Mouse (Mus musculus) heart, adult 8-10 months (tissue): ENCODE measurements around the gene Krtap5-1. TPM values are rescaled to one million over a fixed set of nuclear protein-coding genes. Genes with fewer than 3 reads are reported as not detected.
"Not testable (repeated sequence)": the region's sequence is repeated elsewhere in the genome, so short reads cannot be mapped to it uniquely, and the experiment has no call there.

Source experiments
- DNase-seq: peaks from one replicate; pipeline ENCODE4 v3.0.0; 2022; ENCODE audit warnings: low spot score
- total RNA-seq, 4 experiments: library from RNA; stranded (reverse); gene quantifications; 2 replicates each; pipeline ENCODE4 v1.2.4; 2022

Krtap5-1 gene
- total RNA-seq, 4 experiments from 2014 or later = not detected

DNA sequence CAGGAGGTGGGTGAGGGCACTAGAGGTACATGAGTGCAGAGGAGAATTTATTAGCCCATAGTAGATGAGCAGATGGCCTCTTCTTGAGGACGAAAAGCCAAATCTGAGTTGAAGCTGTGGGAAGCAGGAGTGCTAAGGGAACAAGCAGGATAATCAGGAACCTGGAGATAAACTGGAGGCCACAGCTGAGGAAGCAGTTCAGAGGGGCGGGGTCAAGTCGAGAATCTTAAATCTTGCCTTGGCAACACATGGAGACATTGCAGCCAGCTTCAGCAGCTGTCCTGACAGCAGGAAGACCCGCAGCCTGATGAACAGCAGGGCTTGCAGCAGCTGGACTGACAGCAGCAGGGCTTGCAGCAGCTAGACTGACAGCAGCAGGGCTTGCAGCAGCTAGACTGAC is 810 bp downstream of the Krtap5-1 start:
- not testable (repeated sequence) for DNase-seq

DNA sequence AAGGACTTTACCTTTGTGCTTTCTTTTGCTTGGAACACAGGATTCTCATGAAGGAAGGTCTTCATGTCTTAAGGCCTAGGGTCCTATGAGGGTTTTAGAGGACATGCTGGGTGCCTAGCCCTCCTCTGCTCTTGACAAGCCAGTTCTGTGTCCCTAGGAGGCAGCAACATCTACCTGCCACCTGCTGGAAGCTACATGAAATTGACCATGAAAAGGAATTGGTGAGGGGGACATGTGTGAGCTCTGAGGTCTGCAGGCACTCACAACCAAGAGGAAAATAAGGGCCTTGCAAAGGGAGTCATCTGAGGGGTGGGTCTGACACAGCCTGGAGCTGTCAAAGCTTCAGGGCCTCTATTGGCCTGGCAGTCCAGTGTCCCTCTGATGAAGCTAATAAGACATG is 1.5 kb downstream of the Krtap5-1 start:
- no peak for DNase-seq

DNA sequence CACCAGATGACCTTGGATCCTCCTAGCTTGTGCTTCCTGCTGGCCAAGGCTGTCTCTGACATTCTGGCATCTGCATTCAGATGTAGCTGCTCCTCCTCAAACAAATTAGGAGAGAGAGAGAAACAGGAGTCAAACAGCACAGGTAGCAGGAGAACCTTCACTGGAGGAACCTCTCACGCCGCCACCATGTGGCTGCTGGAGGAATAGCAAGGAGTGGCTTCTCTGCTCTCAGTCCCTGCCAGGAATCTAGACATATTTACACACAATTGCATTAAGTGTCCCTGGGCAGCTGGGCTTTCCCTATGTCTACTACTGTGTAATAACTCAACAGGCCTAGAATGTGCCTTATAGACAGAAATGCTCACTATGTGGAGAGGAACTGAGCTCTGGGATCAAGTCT is 3.1 kb downstream of the Krtap5-1 start:
- DNase-seq = not testable (repeated sequence)

DNA sequence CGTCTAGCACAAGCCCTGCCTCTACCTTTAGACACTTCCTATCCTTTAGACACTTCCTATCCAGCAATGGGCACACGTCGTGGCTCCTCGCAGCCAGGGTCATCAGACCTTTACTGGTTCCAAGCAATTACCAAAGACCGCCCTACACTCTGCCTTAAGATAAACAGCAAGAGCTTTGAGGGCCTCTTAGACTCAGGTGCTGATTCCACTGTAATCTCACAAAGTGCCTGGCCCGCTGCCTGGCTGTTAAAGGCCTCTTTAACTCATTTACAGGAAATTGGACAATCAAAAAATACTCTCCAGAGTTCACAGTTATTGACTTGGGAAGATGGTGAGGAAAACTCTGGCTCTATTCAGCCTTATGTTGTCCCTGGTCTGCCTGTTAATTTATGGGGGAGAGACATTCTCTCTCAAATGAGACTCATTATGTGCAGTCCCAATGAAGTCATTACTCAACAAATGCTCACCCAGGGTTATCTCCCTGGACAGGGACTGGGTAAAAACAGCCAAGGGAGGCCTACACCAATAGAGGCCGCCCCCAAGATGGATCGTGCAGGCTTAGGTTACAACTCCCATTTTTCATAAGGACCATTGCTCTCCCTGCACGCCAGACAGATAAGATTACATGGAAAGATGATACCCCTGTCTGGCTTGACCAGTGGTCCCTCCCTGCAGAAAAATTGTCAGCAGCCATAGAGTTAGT is 10.9 kb downstream of the Krtap5-1 start:
- not testable (repeated sequence) for DNase-seq

DNA sequence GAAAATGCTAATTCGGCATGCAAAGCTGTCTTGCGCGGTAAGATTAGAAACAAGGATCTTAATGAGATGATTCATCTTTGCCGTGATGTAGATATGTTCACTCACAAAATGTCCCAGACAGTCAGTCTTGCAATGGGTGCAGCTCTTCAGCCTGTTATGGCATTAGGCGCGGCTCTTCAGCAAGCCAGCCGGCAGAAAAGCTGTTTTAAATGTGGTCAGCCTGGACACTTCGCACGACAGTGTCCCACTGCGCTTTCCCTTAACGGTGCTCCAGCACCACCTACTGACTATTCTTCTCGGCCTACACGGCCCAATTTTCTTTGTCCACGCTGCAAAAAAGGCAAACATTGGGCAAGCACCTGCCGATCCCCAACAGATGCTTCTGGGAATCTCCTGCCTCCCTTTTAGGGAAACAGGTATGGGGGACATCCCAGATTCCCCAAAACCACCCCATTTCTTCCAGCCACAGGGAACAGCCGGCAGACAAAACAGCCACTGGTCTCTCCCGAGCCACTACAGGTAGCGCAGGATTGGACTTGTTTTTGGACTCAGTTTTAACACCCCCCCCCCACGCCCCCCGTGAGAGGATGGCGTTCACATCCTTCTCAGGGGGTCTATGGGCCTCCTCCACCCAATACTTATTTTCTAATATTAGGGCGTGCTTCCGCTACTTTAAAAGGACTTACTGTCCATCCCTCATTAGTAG is 11.6 kb downstream of the Krtap5-1 start:
- no peak for DNase-seq

DNA sequence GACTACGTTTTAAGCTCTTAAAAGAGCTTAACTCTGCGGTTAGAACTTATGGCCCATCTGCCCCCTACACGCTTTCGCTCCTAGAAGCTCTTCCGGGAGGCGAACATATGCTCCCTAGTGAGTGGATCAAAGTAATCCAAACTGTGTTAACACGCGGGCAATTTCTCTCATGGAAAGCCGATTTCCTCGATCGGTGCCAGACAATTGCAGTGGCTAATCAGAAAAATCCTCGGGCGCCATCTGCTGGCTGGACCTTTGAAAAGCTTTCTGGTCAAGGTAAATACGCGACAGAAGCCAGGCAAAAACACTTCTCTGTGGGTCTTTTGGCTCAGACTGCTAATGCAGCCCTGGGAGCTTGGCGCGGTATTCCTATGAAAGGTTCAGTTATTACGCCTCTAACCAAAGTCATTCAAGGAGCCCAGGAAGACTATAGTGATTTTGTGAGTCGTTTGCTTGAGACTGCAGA is 12.3 kb downstream of the Krtap5-1 start:
- DNase-seq = peak; percentile 91

DNA sequence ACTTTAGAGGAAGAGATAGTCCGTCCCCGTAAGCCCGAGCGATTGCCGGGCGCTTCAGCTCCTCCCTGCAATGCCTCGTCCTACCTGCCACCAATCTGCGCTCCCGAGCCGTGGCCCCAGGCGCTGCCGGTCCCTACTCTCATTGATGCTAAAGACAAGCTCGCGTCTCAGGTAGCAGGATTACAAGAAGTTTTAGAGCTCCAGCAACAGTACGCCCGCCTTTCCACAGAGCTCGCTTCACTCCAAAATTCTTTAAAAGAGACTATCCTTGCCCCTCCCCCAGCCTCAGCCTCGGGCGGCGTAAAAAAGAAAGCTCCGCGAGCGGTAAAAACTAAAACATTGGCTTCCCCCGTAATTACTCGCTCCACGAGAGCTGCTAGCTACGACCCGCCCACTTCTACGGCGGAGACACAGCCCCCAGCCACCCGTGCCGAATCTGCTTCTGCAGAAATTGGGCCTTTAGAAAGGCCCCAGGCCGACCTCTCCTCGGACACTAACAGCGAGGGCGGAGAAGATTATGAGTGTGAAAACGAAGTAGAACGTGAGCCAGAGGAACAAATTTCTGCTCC is 12.8 kb downstream of the Krtap5-1 start:
- DNase-seq = peak; percentile 55

DNA sequence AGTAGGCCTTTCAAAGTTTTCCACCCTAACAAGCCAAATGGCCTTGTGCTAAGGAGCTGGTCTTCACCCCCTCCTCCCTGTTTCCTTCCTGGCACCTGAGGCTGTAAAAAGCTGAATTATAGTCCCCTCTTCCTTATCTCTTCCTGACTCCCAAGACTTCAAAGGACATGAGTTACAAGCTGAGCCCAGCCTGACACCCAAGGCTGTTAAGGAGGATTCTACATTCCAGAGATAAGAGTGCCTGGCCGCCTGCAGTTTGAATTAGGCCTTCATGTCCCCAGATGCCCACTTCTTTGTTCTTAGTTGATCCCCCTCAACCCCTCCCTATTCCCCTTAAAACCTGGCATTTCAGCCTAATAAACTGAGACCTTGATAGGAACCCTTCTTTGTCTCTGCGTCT is 14.1 kb downstream of the Krtap5-1 start:
- not testable (repeated sequence) for DNase-seq

DNA sequence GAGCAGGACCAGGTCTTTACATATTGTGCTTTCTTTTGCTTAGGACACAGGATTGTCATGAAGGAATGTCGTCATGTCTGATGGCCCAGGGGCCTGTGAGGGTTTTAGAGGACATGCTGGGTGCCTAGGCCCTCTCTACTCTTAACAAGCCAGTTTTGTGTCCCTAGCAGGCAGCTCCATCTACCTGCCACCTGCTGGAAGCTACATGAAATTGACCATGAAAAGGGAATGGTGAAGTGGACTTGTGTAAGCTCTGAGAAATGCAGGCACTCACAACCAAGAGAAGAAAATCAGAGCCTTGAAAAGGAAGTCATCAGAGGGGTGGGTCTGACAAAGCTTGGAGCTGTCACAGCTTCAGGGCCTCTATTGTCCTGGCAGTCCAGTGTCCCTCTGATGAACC is 17.6 kb downstream of the Krtap5-1 start:
- DNase-seq = not testable (repeated sequence)

DNA sequence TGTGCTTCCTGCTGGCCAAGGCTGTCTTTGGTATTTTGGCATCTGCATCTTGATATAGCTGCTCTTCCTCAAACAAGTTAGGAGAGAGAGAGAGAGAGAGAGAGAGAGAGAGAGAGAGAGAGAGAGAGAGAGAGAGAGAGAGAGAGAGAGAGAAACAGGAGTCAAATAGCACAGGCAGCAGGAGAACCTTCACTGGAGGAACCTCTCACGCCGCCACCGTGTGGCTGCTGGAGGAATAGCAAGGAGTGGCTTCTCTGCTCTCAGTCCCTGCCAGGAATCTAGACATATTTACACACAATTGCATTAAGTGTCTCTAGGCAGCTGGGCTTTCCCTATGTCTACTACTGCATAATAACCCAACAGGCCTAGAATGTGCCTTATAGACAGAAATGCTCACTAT is 18.7 kb downstream of the Krtap5-1 start:
- not testable (repeated sequence) for DNase-seq

DNA sequence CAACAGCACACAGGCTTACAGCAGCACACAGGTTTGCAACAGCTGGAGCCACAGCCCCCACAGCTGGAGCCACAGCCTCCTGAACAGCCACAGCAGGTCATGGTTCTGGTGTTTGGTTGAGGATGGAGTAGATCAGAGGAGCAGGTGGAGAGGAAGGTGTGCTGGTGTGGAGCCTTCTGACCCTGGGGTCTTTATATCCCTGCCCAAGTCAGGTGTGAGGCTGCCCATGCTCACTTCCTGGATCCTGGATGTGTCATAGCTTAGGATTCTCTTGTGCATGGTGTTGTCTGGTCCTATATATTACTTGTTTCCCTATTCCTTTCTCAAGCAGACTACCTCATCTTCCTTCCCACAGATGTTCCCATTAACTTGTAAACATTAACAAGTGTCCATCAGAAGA is 22.7 kb downstream of the Krtap5-1 start, which contains the start of gene Gm4559:
Gene Gm4559 (minus strand): TSS at position 101 of the 400 bp plus-strand sequence.
- DNase-seq = not testable (repeated sequence)

DNA sequence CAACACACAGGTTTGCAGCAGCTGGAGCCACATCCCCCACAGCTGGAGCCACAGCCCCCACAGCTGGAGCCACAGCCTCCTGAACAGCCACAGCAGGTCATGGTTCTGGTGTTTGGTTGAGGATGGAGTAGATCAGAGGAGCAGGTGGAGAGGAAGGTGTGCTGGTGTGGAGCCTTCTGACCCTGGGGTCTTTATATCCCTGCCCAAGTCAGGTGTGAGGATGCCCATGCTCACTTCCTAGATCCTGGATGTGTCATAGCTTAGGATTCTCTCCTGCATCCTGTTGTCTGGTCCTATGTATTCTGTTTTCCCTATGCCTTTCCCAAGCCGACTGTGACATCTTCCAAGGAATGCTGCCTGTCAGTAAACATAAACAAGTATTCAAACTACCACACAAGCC is 38.7 kb downstream of the Krtap5-1 start, which contains the start of gene Gm2431:
Gene Gm2431 (minus strand): TSS at position 101 of the 400 bp plus-strand sequence.
- DNase-seq = not testable (repeated sequence)

DNA sequence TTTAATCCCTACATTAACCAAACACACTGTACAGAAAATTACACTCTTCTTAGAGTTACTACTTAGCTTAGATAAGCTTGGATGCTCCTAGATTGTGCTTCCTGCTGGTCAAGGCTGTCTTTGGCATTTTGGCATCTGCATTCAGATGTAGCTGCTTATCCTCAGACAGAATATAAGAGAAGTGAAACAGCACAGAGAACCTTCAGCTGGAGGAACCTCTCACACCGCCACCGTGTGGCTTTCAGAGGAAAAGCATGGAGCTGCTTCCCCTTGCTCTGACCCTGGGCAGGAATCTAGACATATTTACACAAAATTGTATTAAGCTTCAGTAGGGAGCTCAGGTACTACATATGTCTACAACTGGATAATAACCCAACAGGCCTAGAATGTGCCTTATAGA is 41.4 kb downstream of the Krtap5-1 start:
- no peak for DNase-seq

DNA sequence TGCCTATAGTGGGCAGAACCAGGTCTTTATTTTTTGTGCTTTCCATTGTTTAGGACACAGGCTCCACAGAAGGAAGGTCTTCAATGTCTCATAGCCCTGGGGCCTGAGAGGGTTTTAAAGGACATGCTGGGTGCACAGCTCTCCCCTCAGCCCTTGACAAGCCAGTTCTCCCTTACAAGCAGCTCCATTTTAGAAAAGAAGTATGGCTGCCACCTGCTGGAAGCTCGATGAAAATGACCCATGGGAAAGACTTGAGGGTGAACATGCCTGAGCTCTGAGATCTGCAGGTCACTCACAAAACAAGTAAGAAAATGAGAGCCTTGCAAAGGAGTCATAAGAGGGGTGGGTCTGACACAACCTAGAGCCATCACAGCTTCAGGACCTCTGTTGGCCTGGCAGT is 47.1 kb downstream of the Krtap5-1 start:
- DNase-seq = peak; percentile 22

Other genes with a start within 250 kb of the Krtap5-1 start
- gene Mob2, start 236.1 kb downstream of the Krtap5-1 start, total RNA-seq = 10 to 100 TPM; 45.2 to 53.5 (median 46.9) TPM
- 10 to 100 TPM; 26.3 to 48.9 (median 37.9) TPM for gene Dusp8, start 201.3 kb downstream of the Krtap5-1 start, total RNA-seq
- gene Gm45618, start 176.4 kb downstream of the Krtap5-1 start, total RNA-seq = not detected
- not detected for gene Gm39115, start 161.1 kb downstream of the Krtap5-1 start, total RNA-seq
- not detected for gene Gm45337, start 152.5 kb downstream of the Krtap5-1 start, total RNA-seq
- not detected for gene Gm29735, start 140.0 kb downstream of the Krtap5-1 start, total RNA-seq
- not detected for gene Gm4553, start 131.4 kb downstream of the Krtap5-1 start, total RNA-seq
- not detected for gene Krtap5-2, start 121.1 kb downstream of the Krtap5-1 start, total RNA-seq
- not detected for gene Gm10153, start 106.7 kb downstream of the Krtap5-1 start, total RNA-seq
- not detected for gene Krtap5-3, start 95.8 kb downstream of the Krtap5-1 start, total RNA-seq
- not detected for gene Gm7579, start 85.3 kb downstream of the Krtap5-1 start, total RNA-seq
- gene Krtap5-5, start 67.1 kb downstream of the Krtap5-1 start, total RNA-seq = under 1 TPM in 1 of 4 experiments, not detected in 3; 0.22 TPM
- not detected for gene Gm40460, start 56.0 kb downstream of the Krtap5-1 start, total RNA-seq
- not detected for gene Gm2431, start 38.8 kb downstream of the Krtap5-1 start, total RNA-seq
- not detected for gene Gm4559, start 22.8 kb downstream of the Krtap5-1 start, total RNA-seq
- gene Krtap5-4, start 6.4 kb upstream of the Krtap5-1 start, total RNA-seq = not detected
- gene Ifitm10, start 76.6 kb upstream of the Krtap5-1 start, total RNA-seq = 1 to 10 TPM; 2.4 to 4.7 (median 3.4) TPM
- 10 to 100 TPM in 1 of 4 experiments, 1 to 10 TPM in 2, under 1 TPM in 1; 0.63 to 14.1 (median 6.3) TPM for gene Gm49369, start 85.5 kb upstream of the Krtap5-1 start, total RNA-seq
- 1,000 to 10,000 TPM; 1,038 to 1,126 (median 1,089) TPM for gene Ctsd, start 90.9 kb upstream of the Krtap5-1 start, total RNA-seq
- gene Syt8, start 137.7 kb upstream of the Krtap5-1 start, total RNA-seq = under 1 TPM in 1 of 4 experiments, not detected in 3; 0.25 TPM
- gene Tnni2, start 144.7 kb upstream of the Krtap5-1 start, total RNA-seq = 1 to 10 TPM; 5.1 to 10.0 (median 7.8) TPM
- gene Lsp1, start 163.7 kb upstream of the Krtap5-1 start, total RNA-seq = 10 to 100 TPM; 24.0 to 40.3 (median 31.7) TPM
- 10 to 100 TPM in 1 of 4 experiments, 1 to 10 TPM in 3; 7.6 to 13.6 (median 9.6) TPM for gene Tnnt3, start 201.7 kb upstream of the Krtap5-1 start, total RNA-seq
- gene Mrpl23, start 235.6 kb upstream of the Krtap5-1 start, total RNA-seq = 10 to 100 TPM in 2 of 4 experiments, 1 to 10 TPM in 1, under 1 TPM in 1; 0.90 to 35.4 (median 16.1) TPM